8 mouse cellular contexts compared by ENCODE assay signal in the genomic region with DNA sequence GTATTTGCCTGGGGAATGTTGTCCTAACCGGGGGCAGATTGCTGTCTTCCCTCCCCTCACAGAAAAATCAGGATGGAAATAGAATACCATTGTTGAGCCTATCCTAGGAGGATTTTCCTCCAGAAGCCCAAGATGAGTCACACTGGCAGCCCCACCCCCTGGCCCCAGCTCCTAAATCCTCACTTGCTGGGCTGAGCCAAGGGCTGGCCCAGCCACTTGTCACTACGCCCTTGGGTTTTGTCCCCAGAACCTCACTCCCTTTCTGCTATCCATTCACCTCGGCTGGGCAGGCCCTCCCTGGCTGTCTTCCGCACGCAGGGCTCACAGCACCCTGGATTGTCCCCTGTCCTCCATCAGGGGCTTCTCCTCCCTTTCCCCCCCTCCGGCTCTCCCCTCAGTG. TPM values are rescaled to one million over a fixed set of nuclear protein-coding genes. Genes with fewer than 3 reads are reported as not detected.
DNase-seq lines count a peak whose midpoint lies in the region; ATAC-seq and TF ChIP-seq lines count a peak whose summit lies in the region.

No protein-coding gene starts in this region.

- H3K36me3 ChIP-seq in kidney, adult 2 months (ENCODE audit: control insufficient read depth, insufficient read depth, low read length), result no peaks in the 10 kb centered on the region
- H3K36me3 ChIP-seq in midbrain, embryonic 15.5 days (replicated peaks), result no peaks in the 10 kb centered on the region

- H3K4me2 ChIP-seq in midbrain, embryonic 15.5 days, result no peak overlapping the region

- H3K27me3 ChIP-seq in kidney, adult 2 months (replicated peaks; ENCODE audit: control insufficient read depth, insufficient read depth, low read length), result no peaks in the 10 kb centered on the region
- no peaks in the 10 kb centered on the region for H3K27me3 ChIP-seq in midbrain, embryonic 15.5 days (replicated peaks)

- H3K9me3 ChIP-seq in midbrain, embryonic 15.5 days, result no peaks in the 10 kb centered on the region

- no peak for TF ChIP-seq CTCF in kidney, adult 2 months (conservative IDR thresholded peaks at IDR 0.05; ENCODE audit: insufficient read depth, insufficient read length, low read depth, low read length)
- no peak for TF ChIP-seq CTCF in brain, embryonic 14.5 days (IDR thresholded peaks at IDR 0.05; ENCODE audit: borderline replicate concordance, extremely low read depth, insufficient read depth, insufficient read length)

- 61% methylated on average over 6 of the region's 6 CpGs for WGBS in kidney, adult 2 months
- 20% methylated on average over 6 of the region's 6 CpGs for WGBS in midbrain, embryonic 15.5 days

- no peak overlapping the region for H3K4me3 ChIP-seq in kidney, adult 2 months (ENCODE audit: insufficient read depth, low read depth, low read length)
- H3K4me3 ChIP-seq in midbrain, embryonic 15.5 days, result no peak overlapping the region

- no peak overlapping the region for H3K27ac ChIP-seq in kidney, adult 2 months (ENCODE audit: insufficient read depth, low read depth, low read length)
- H3K27ac ChIP-seq in midbrain, embryonic 15.5 days, result peak overlapping the region; percentile 44; the same call in 1 of the 2 replicates

- no peak overlapping the region for H3K9ac ChIP-seq in midbrain, embryonic 15.5 days

- 0 out of 2 replicates have a peak, but pooled peaks have one; percentile 27 for ATAC-seq in midbrain, embryonic 15.5 days (replicated peaks)
- no peak for ATAC-seq in megakaryocyte, adult 5-6 weeks (ENCODE audit: poor library complexity, severe bottlenecking)

- peaks cover 5% of the 10 kb centered on the region; the same call in 1 of the 2 replicates for H3K4me1 ChIP-seq in kidney, adult 2 months (ENCODE audit: control insufficient read depth, insufficient read depth, low read length)
- peaks cover 8% of the 10 kb centered on the region; the same call in 1 of the 2 replicates for H3K4me1 ChIP-seq in midbrain, embryonic 15.5 days

- no peak for TF ChIP-seq POLR2A in kidney, adult 2 months (IDR thresholded peaks at IDR 0.05; ENCODE audit: low read depth, low read length)
- TF ChIP-seq POLR2A in brain, embryonic 14.5 days (IDR thresholded peaks at IDR 0.05; ENCODE audit: borderline replicate concordance, extremely low read depth, insufficient read depth, insufficient read length, poor library complexity, severe bottlenecking), result no peak

- DNase-seq in kidney, adult 2 months, result peak; percentile 54
- no peak for DNase-seq in kidney, adult 11 months
- DNase-seq in brain, embryonic 14.5 days (ENCODE audit: low read depth), result peak; percentile 45
- peak; percentile 99 for DNase-seq in heart, adult 11 months
- peak; percentile 55 to 67 for DNase-seq in kidney, postnatal 36 days
- DNase-seq in thymus, postnatal 14 days, result no peak

RNA-seq across cellular contexts. Expression of gene Dusp7, which starts 23.3 kb away (rescaled TPM):
- polyA plus RNA-seq in kidney, adult 2 months (2012; rRNA removed), result 38.8 and 44.1 TPM in 2 replicates
- 41.5 and 50.3 TPM in 2 replicates for polyA plus RNA-seq in brain, embryonic 14.5 days (2012; rRNA removed)
- polyA plus RNA-seq in midbrain, embryonic 15.5 days (2015; fragmentation: Nextera tagmentation; extraction: Ambion mirVana), result 15.7 and 16.1 TPM in 2 replicates
- total RNA-seq in megakaryocyte, adult 5-6 weeks (2015), result 71.0 and 83.1 TPM in 2 replicates
- 28.1 and 35.0 TPM in 2 replicates for total RNA-seq in megakaryocyte, adult 5-6 weeks (2017)

Comparison
In these comparisons a context has a peak if more than half of its experiments do, and no peak if none do; other contexts are left out.
1. DNase-seq: peak in kidney, adult 2 months (single experiment), brain, embryonic 14.5 days (single experiment), heart, adult 11 months (single experiment) and kidney, postnatal 36 days (2 of 2); none in kidney, adult 11 months (single experiment) and thymus, postnatal 14 days (single experiment).